Mouse (Mus musculus) embryonic fibroblast, embryonic 13.5 days (primary cell): Measurements from ENCODE around the gene Actr8.

Experiments
- CTCF ChIP-seq: IDR thresholded peaks from 2 replicates; pipeline ENCODE4 v1.5.1; 2011; ENCODE audit warnings: mild to moderate bottlenecking, control low read depth, low read length, moderate library complexity, borderline replicate concordance; ENCODE audit not compliant: insufficient read depth
- POLR2A ChIP-seq: IDR thresholded peaks from 2 replicates; pipeline ENCODE4 v1.6.1; 2011; ENCODE audit warnings: low read depth, mild to moderate bottlenecking, control low read depth, low read length, moderate library complexity

DNA sequence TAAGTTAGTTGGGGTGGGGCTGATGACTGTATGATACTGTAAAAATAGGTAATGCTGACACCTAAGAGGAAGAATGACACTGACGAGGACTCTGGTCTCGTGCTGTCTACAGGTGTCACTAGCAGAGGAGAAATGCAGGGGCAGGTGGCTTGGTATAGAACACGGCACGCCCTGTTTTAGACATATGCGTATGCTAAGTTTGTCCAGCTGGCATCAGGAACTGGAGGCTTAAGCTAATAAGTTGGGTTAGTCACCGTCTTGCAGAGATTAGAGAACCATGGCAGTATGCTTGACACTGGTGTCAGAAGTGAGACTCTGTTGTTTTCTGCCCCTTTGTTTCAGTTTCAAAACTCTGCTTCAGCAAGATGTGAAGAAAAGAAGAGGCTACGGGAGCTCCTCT lies 6.7 kb upstream of the Actr8 start:
- TF ChIP-seq CTCF (no peak), POLR2A (no peak)
